ENCODE assay signal across 17 mouse cellular contexts in genomic region chr1:177589034-177589433, GRCm38 (mm10).
DNase-seq lines count a peak whose midpoint lies in the region; ATAC-seq and TF ChIP-seq lines count a peak whose summit lies in the region.
"Had no signal": no experiment of that assay in that cellular context is flagged by ENCODE, and none has a peak within 500 bp of the region (broad histone marks: within the 10 kb centered on the region; RNA-seq: fewer than 3 reads in every experiment).

No protein-coding gene starts in this region.

- no peak overlapping the region for H3K9ac ChIP-seq in forebrain, embryonic 14.5 days (ENCODE audit: low read length)
- H3K9ac ChIP-seq in intestine, embryonic 16.5 days (ENCODE audit: low read depth, low read length), result no peak overlapping the region
- H3K9ac ChIP-seq: embryonic facial prominence, embryonic 15.5 days; heart, embryonic 12.5 days; intestine, embryonic 15.5 days; limb, embryonic 12.5 days had no signal

- H3K27me3 ChIP-seq in kidney, adult 2 months (replicated peaks; ENCODE audit: control insufficient read depth, insufficient read depth, low read length), result no peaks in the 10 kb centered on the region
- H3K27me3 ChIP-seq in forebrain, embryonic 14.5 days (replicated peaks; ENCODE audit: control insufficient read depth, insufficient read depth, low read length), result no peaks in the 10 kb centered on the region
- H3K27me3 ChIP-seq in intestine, embryonic 16.5 days (replicated peaks; ENCODE audit: control insufficient read depth, insufficient read depth, low read length), result no peaks in the 10 kb centered on the region
- H3K27me3 ChIP-seq: embryonic facial prominence, embryonic 15.5 days; heart, embryonic 12.5 days; intestine, embryonic 15.5 days; limb, embryonic 12.5 days had no signal

- no peak for TF ChIP-seq CTCF in kidney, adult 2 months (conservative IDR thresholded peaks at IDR 0.05; ENCODE audit: insufficient read depth, insufficient read length, low read depth, low read length)

- H3K4me2 ChIP-seq in forebrain, embryonic 14.5 days (ENCODE audit: low read length), result no peak overlapping the region
- H3K4me2 ChIP-seq in intestine, embryonic 16.5 days (ENCODE audit: low read depth, low read length), result no peak overlapping the region
- H3K4me2 ChIP-seq: embryonic facial prominence, embryonic 15.5 days; heart, embryonic 12.5 days; intestine, embryonic 15.5 days; limb, embryonic 12.5 days; midbrain, embryonic 11.5 days had no signal

- TF ChIP-seq POLR2A in kidney, adult 2 months (IDR thresholded peaks at IDR 0.05; ENCODE audit: low read depth, low read length), result no peak

- no peak overlapping the region for H3K27ac ChIP-seq in kidney, adult 2 months (ENCODE audit: insufficient read depth, low read depth, low read length)
- H3K27ac ChIP-seq in forebrain, embryonic 14.5 days (ENCODE audit: low read depth, low read length), result no peak overlapping the region
- no peak overlapping the region for H3K27ac ChIP-seq in intestine, embryonic 16.5 days (ENCODE audit: low read length)
- H3K27ac ChIP-seq: embryonic facial prominence, embryonic 15.5 days; hindbrain, embryonic 10.5 days; intestine, embryonic 15.5 days; limb, embryonic 12.5 days had no signal

- no peaks in the 10 kb centered on the region for H3K36me3 ChIP-seq in kidney, adult 2 months (ENCODE audit: control insufficient read depth, insufficient read depth, low read length)
- H3K36me3 ChIP-seq in forebrain, embryonic 14.5 days (ENCODE audit: control insufficient read depth, insufficient read depth, low read length), result no peaks in the 10 kb centered on the region
- no peaks in the 10 kb centered on the region for H3K36me3 ChIP-seq in intestine, embryonic 16.5 days (ENCODE audit: control insufficient read depth, insufficient read depth, low read length)
- H3K36me3 ChIP-seq: embryonic facial prominence, embryonic 15.5 days; heart, embryonic 12.5 days; hindbrain, embryonic 10.5 days; intestine, embryonic 15.5 days; limb, embryonic 12.5 days had no signal

- H3K4me3 ChIP-seq in kidney, adult 2 months (ENCODE audit: insufficient read depth, low read depth, low read length), result no peak overlapping the region
- no peak overlapping the region for H3K4me3 ChIP-seq in forebrain, embryonic 14.5 days (ENCODE audit: low read depth, low read length)
- H3K4me3 ChIP-seq in intestine, embryonic 16.5 days (ENCODE audit: low read length), result no peak overlapping the region
- H3K4me3 ChIP-seq: embryonic facial prominence, embryonic 15.5 days; heart, embryonic 12.5 days; hindbrain, embryonic 10.5 days; intestine, embryonic 15.5 days; limb, embryonic 12.5 days; myocyte had no signal

- 40% methylated on average over 7 of the region's 7 CpGs for WGBS in kidney, adult 2 months
- WGBS in forebrain, embryonic 14.5 days, result 93% methylated on average over 7 of the region's 7 CpGs
- 88% methylated on average over 7 of the region's 7 CpGs for WGBS in intestine, embryonic 16.5 days

- peak; percentile 55 for DNase-seq in left cerebral cortex, postnatal 4 days
- DNase-seq in left cerebral cortex, postnatal 25 days (ENCODE audit: low spot score in 2 of 2), result no peak
- peak; percentile 84 to 86 for DNase-seq in cerebellum, adult 18-20 months
- DNase-seq in kidney, adult 2 months, result peak; percentile 87
- DNase-seq in forebrain, embryonic 14.5 days (ENCODE audit: low spot score), result no peak
- DNase-seq: layer of hippocampus, postnatal 36 days had no signal

- ATAC-seq in neutrophil, adult 5-6 weeks (ENCODE audit: extremely low read depth, insufficient number of reproducible peaks, low FRiP score, poor library complexity, severe bottlenecking), result 0 out of 2 replicates have a peak, but pooled peaks have one; percentile 44
- ATAC-seq in forebrain, embryonic 14.5 days, result no peak
- no peak for ATAC-seq in intestine, embryonic 16.5 days
- ATAC-seq in inflammation-experienced regulatory T-cells, adult 6 months, result no peak
- ATAC-seq: forebrain, embryonic 16.5 days; intestine, embryonic 15.5 days had no signal

- no peaks in the 10 kb centered on the region for H3K9me3 ChIP-seq in forebrain, embryonic 14.5 days (replicated peaks; ENCODE audit: control insufficient read depth, low read length)
- H3K9me3 ChIP-seq in intestine, embryonic 16.5 days (ENCODE audit: control insufficient read depth, low read length), result no peaks in the 10 kb centered on the region
- H3K9me3 ChIP-seq: embryonic facial prominence, embryonic 15.5 days; heart, embryonic 12.5 days; hindbrain, embryonic 10.5 days; intestine, embryonic 15.5 days; limb, embryonic 12.5 days had no signal

- intact Hi-C loops in left cerebral cortex, postnatal 4 days (cut with DNase I), result no loop called here
- intact Hi-C loops in left cerebral cortex, postnatal 25 days (cut with DNase I), result no loop called here

- peaks cover 3% of the 10 kb centered on the region; the same call in 1 of the 2 replicates for H3K4me1 ChIP-seq in kidney, adult 2 months (ENCODE audit: control insufficient read depth, insufficient read depth, low read length)
- H3K4me1 ChIP-seq in forebrain, embryonic 14.5 days (ENCODE audit: control insufficient read depth, insufficient read depth, low read length), result no peaks in the 10 kb centered on the region
- H3K4me1 ChIP-seq in intestine, embryonic 16.5 days (ENCODE audit: control insufficient read depth, insufficient read depth, low read length), result no peaks in the 10 kb centered on the region
- H3K4me1 ChIP-seq: embryonic facial prominence, embryonic 15.5 days; heart, embryonic 12.5 days; intestine, embryonic 15.5 days; limb, embryonic 12.5 days had no signal

Comparison
In these comparisons a context has a peak if more than half of its experiments do, and no peak if none do; other contexts are left out.
1. DNase-seq: peak in left cerebral cortex, postnatal 4 days (single experiment), cerebellum, adult 18-20 months (2 of 2) and kidney, adult 2 months (single experiment); none in left cerebral cortex, postnatal 25 days (0 of 2) and forebrain, embryonic 14.5 days (single experiment).